Mouse (Mus musculus): ENCODE results near the gene Ap4e1. TPM values are rescaled to one million over a fixed set of nuclear protein-coding genes. Genes with fewer than 3 reads are reported as not detected.
"Not testable (repeated sequence)": the region's sequence is repeated elsewhere in the genome, so short reads cannot be mapped to it uniquely, and the experiment has no call there.

Ap4e1 gene
- polyA plus RNA-seq, 1 experiment from 2014 or later, result 5.5 TPM

DNA sequence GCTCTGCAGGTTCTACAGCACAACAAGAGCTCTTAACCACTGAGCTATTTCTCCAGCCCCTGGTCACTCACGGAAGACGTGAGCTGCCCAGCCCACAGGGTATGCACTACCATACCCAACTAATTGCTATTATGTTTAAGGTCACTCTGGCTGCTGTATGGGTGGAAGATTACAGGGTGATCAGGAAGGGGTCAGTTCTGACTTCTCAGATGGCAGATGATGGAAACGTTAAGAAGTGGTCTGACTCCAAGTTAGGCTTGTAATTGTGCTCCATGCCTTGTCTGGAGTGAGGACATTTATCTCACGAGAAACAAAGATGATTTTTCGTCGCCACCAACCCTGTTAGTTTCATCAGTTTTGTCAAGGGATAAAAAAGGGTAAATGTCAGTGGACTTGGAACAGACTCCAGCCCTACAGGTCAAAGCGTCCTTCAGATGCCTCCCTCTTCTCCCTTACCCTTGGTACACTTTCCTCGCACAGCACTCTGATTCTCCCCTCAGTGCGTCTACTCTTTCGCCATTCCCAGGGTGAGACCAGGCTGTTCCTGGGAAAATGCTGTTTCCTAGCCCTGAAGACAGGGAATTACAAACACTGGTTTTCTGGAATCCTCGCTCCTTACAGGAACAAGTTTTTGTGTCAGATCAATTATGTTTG is 61.4 kb downstream of the Ap4e1 start:
- Histone ChIP-seq H3K36me3 (ENCODE audit: control insufficient read depth, insufficient read depth, low read length) (peaks cover 18% of the 10 kb centered on the region), H3K9ac (ENCODE audit: low read length) (peak overlapping the region; percentile 73; the same call in 1 of the 2 replicates), H3K27me3 (replicated peaks; ENCODE audit: control insufficient read depth, insufficient read depth, low read length) (no peaks in the 10 kb centered on the region), H3K4me2 (ENCODE audit: low read length) (peak overlapping the region; percentile 67), H3K4me1 (ENCODE audit: control insufficient read depth, insufficient read depth, low read length) (peaks cover 5% of the 10 kb centered on the region), H3K27ac (ENCODE audit: low read depth, low read length) (no peak overlapping the region), H3K9me3 (replicated peaks; ENCODE audit: control insufficient read depth, low read length) (no peaks in the 10 kb centered on the region), H3K4me3 (ENCODE audit: low read depth, low read length) (peak overlapping the region; percentile 60)
- DNase-seq (ENCODE audit: low spot score) (no peak), ATAC-seq (0 out of 2 replicates have a peak, but pooled peaks have one; percentile 31)
- 17% methylated on average over 11 of the region's 11 CpGs for WGBS

DNA sequence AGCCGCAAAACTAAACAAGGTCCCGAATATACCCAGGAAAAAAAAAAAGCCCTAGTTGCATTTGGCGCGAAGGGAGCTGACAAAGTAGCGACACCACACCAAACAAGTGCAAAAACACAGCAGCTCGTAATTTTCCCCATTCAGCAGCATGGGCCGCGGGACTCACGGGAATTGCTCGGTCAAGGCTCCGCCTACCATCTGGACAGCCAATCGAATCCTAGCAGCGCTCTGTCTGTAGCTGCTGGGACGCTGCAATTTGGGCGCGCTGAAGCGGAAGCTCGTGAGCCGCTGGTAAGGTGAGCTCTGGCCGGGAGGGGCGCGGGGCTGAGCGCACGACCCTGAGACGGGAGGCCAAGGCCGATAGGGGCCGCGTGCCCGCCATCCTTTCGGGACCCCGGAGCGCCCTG is 61.9 kb downstream of the Ap4e1 start, which contains the start of gene Blvra:
Gene Blvra (plus strand): TSS at position 231 of the 407 bp plus-strand sequence.
- peaks cover 18% of the 10 kb centered on the region for H3K36me3 ChIP-seq (ENCODE audit: control insufficient read depth, insufficient read depth, low read length)
- H3K4me2 ChIP-seq (ENCODE audit: low read length), result peak within 1 kb of the TSS; percentile 67
- ATAC-seq (peak; percentile 100), DNase-seq (ENCODE audit: low spot score) (peak; percentile 97)
- H3K9ac ChIP-seq (ENCODE audit: low read length), result peak within 1 kb of the TSS; percentile 73
- H3K4me3 ChIP-seq (ENCODE audit: low read depth, low read length), result peak within 1 kb of the TSS; percentile 60
- peaks cover 5% of the 10 kb centered on the region for H3K4me1 ChIP-seq (ENCODE audit: control insufficient read depth, insufficient read depth, low read length)
- WGBS, result 4% methylated on average over 20 of the region's 32 CpGs
- H3K27ac ChIP-seq (ENCODE audit: low read depth, low read length), result peak within 1 kb of the TSS; percentile 45; the same call in 1 of the 2 replicates
- no peaks in the 10 kb centered on the region for H3K9me3 ChIP-seq (replicated peaks; ENCODE audit: control insufficient read depth, low read length)
- no peaks in the 10 kb centered on the region for H3K27me3 ChIP-seq (replicated peaks; ENCODE audit: control insufficient read depth, insufficient read depth, low read length)

DNA sequence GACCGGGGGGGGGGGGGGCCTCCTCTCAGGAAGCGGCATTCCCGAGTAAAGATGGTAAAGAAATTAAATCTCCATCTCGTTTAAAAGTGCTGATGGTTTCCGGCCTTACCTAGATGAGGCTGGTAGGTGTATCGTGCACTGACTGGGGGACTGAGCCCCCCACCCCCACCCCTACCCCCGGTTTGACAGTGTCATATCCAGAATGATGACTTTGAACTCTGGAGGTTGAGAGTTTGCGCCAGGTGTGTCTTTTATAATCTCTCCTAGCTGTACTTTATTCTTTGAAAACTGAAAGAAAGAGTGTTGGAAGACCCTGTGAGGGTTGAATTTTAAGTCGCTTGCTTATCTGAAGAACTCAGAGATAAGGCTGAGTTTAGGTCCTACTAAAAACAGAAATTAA is 62.4 kb downstream of the Ap4e1 start:
- ATAC-seq, result peak; percentile 55; the same call in 1 of the 2 replicates
- H3K9ac ChIP-seq (ENCODE audit: low read length), result peak overlapping the region; percentile 73
- DNase-seq (ENCODE audit: low spot score), result no peak

DNA sequence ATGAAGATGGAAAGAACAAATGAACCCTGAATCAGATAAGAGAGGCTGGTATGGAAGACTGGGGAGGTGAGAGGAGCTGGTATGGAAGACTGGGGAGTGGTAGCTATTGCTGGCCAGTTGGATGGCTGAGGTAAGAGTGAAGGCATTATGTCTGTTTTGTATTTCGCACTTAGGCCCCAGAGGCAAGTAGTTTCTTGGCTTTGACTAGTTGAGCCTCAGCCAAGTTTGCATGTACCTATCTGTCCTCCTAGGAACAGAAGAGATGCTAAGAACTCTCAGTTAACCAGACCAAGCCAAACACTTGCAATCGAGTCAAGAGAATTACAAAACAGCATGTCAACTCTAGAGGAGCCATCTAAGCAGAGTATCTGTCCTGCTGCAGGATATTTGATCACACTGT is 65.6 kb downstream of the Ap4e1 start:
- H3K9ac ChIP-seq (ENCODE audit: low read length), result no peak overlapping the region
- no peak for DNase-seq (ENCODE audit: low spot score)
- no peaks in the 10 kb centered on the region for H3K9me3 ChIP-seq (replicated peaks; ENCODE audit: control insufficient read depth, low read length)
- WGBS, result 89% methylated on average over 2 of the region's 2 CpGs
- no peak overlapping the region for H3K27ac ChIP-seq (ENCODE audit: low read depth, low read length)
- no peak overlapping the region for H3K4me2 ChIP-seq (ENCODE audit: low read length)
- peaks cover 5% of the 10 kb centered on the region for H3K4me1 ChIP-seq (ENCODE audit: control insufficient read depth, insufficient read depth, low read length)
- no peak for ATAC-seq
- H3K4me3 ChIP-seq (ENCODE audit: low read depth, low read length), result no peak overlapping the region
- no peaks in the 10 kb centered on the region for H3K36me3 ChIP-seq (ENCODE audit: control insufficient read depth, insufficient read depth, low read length)
- H3K27me3 ChIP-seq (replicated peaks; ENCODE audit: control insufficient read depth, insufficient read depth, low read length), result no peaks in the 10 kb centered on the region

More for the DNA sequence above, 62.4 kb downstream of the Ap4e1 start:
- H3K4me3 ChIP-seq (ENCODE audit: low read depth, low read length), result peak overlapping the region; percentile 60
- H3K36me3 ChIP-seq (ENCODE audit: control insufficient read depth, insufficient read depth, low read length), result peaks cover 15% of the 10 kb centered on the region
- peak overlapping the region; percentile 67 for H3K4me2 ChIP-seq (ENCODE audit: low read length)
- no peaks in the 10 kb centered on the region for H3K9me3 ChIP-seq (replicated peaks; ENCODE audit: control insufficient read depth, low read length)
- peak overlapping the region; percentile 45; the same call in 1 of the 2 replicates for H3K27ac ChIP-seq (ENCODE audit: low read depth, low read length)
- H3K4me1 ChIP-seq (ENCODE audit: control insufficient read depth, insufficient read depth, low read length), result peaks cover 5% of the 10 kb centered on the region
- no peaks in the 10 kb centered on the region for H3K27me3 ChIP-seq (replicated peaks; ENCODE audit: control insufficient read depth, insufficient read depth, low read length)
- WGBS, result 16% methylated on average over 8 of the region's 9 CpGs

DNA sequence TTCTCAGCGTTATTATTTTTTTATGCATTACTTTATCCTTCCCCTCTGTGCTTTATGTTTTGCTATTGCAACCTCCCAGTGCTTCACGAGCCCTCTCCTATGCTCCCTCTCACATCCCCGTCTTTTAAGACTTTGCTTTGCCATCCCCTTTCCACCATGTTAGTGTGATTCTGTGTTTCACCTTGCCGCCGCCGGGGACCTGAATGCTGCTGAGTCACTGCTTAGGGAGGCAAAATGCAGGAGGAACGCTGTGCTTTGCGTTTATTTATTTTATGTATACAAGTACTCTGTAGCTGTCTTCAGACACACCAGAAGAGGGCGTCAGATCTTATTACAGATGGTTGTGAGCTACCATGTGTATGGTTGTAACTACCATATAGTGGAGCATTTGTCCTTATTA is 69.1 kb downstream of the Ap4e1 start:
- no peak for ATAC-seq
- Histone ChIP-seq H3K9me3 (replicated peaks; ENCODE audit: control insufficient read depth, low read length) (no peaks in the 10 kb centered on the region), H3K9ac (ENCODE audit: low read length) (no peak overlapping the region), H3K4me2 (ENCODE audit: low read length) (no peak overlapping the region), H3K36me3 (ENCODE audit: control insufficient read depth, insufficient read depth, low read length) (no peaks in the 10 kb centered on the region), H3K4me3 (ENCODE audit: low read depth, low read length) (no peak overlapping the region), H3K4me1 (ENCODE audit: control insufficient read depth, insufficient read depth, low read length) (no peaks in the 10 kb centered on the region), H3K27ac (ENCODE audit: low read depth, low read length) (no peak overlapping the region), H3K27me3 (replicated peaks; ENCODE audit: control insufficient read depth, insufficient read depth, low read length) (no peaks in the 10 kb centered on the region)
- 81% methylated on average over 9 of the region's 9 CpGs for WGBS
- DNase-seq (ENCODE audit: low spot score), result no peak

DNA sequence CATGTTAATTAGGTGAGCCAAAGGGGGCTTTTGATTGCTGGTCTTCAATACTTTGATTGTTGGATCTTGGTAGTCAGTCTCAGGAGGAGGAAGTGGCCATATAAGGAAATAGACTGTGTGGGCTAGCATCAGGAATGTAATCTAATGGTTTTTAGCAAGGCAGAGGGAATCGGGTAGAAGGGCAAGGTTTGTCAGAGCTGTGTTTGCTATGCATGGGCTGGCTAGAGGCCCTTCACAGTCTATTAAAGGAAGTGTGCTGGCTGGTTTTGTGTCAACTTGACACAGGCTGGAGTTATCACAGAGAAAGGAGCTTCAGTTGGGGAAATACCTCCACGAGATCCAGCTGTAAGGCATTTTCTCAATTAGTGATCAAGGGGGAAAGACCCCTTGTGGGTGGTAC is 70.5 kb downstream of the Ap4e1 start:
- WGBS, result 68% methylated on average over 2 of the region's 2 CpGs
- H3K27ac ChIP-seq (ENCODE audit: low read depth, low read length); ATAC-seq; H3K4me3 ChIP-seq (ENCODE audit: low read depth, low read length); H3K4me1 ChIP-seq (ENCODE audit: control insufficient read depth, insufficient read depth, low read length); DNase-seq (ENCODE audit: low spot score); H3K4me2 ChIP-seq (ENCODE audit: low read length); H3K27me3 ChIP-seq (replicated peaks; ENCODE audit: control insufficient read depth, insufficient read depth, low read length); H3K9me3 ChIP-seq (replicated peaks; ENCODE audit: control insufficient read depth, low read length); H3K36me3 ChIP-seq (ENCODE audit: control insufficient read depth, insufficient read depth, low read length); H3K9ac ChIP-seq (ENCODE audit: low read length): not testable (repeated sequence)

DNA sequence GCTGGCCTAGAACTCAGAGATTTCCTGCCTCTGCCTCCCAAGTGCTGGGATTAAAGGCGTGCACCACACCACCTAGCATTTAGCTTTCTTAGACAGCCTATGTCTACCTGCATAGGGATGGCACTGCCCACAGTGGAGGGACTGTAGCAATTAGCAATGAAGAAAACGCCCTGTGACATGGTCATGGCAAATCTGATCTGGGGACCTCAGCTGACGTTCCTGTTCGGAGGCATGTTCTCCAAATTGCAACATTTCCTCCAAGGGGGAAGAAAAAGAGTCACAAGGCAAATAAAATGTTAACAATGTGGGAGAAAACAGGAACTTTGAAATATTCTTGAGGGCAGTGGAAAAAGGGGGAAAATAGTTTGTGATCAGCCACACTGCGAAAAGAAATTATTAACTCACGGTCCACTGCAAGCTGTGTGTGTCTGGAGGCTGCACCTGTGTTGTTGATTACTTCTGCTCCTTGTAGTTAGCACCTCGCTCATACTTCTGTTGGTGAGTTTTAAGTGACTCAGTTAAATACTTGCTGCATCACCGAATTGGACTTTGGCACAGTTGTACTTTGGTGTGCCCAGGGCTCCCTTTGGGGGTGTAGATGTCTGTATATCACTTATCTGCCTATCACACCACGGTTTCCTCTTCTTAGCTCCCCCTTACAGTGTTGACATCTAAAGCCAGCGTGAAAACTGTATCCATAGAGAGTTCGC is 71.5 kb downstream of the Ap4e1 start:
- no peak overlapping the region for H3K4me3 ChIP-seq (ENCODE audit: low read depth, low read length)
- H3K9me3 ChIP-seq (replicated peaks; ENCODE audit: control insufficient read depth, low read length), result no peaks in the 10 kb centered on the region
- H3K9ac ChIP-seq (ENCODE audit: low read length), result no peak overlapping the region
- 91% methylated on average over 11 of the region's 11 CpGs for WGBS
- H3K36me3 ChIP-seq (ENCODE audit: control insufficient read depth, insufficient read depth, low read length), result no peaks in the 10 kb centered on the region
- H3K4me1 ChIP-seq (ENCODE audit: control insufficient read depth, insufficient read depth, low read length), result no peaks in the 10 kb centered on the region
- H3K4me2 ChIP-seq (ENCODE audit: low read length), result no peak overlapping the region
- ATAC-seq (no peak), DNase-seq (ENCODE audit: low spot score) (no peak)
- H3K27ac ChIP-seq (ENCODE audit: low read depth, low read length), result no peak overlapping the region
- H3K27me3 ChIP-seq (replicated peaks; ENCODE audit: control insufficient read depth, insufficient read depth, low read length), result no peaks in the 10 kb centered on the region

DNA sequence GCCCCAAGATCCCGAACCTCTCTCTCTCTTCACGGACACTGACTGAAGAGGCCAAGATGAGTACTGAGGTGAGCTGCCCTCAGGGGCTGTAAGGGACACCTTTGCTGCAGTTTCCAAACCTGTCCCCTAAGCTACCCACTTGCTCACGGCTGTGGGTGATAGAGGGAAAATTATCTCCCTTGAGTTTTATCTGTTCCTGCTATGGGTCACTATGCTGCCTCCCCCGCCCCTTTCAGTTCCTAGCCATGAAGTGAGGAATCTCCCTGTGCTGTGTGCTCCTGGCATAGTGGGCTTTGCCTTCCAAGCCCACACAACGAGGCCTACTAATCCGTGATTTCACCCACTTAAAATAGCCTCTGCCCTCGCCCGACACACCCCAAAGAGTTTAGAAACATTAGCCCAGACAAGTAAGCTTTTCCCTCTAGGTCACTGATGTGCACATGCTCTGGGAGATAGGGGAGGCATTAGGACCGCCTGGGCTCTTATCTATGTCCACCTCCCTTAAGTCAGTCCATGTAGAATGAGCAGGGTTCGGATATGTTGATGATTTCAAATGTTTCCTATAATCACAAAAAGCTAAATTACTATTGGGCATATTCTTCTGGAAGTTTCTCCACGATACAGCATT is 72.2 kb downstream of the Ap4e1 start:
- Histone ChIP-seq H3K9me3 (replicated peaks; ENCODE audit: control insufficient read depth, low read length) (no peaks in the 10 kb centered on the region), H3K27me3 (replicated peaks; ENCODE audit: control insufficient read depth, insufficient read depth, low read length) (no peaks in the 10 kb centered on the region), H3K36me3 (ENCODE audit: control insufficient read depth, insufficient read depth, low read length) (no peaks in the 10 kb centered on the region), H3K9ac (ENCODE audit: low read length) (no peak overlapping the region), H3K4me2 (ENCODE audit: low read length) (no peak overlapping the region), H3K4me3 (ENCODE audit: low read depth, low read length) (no peak overlapping the region), H3K4me1 (ENCODE audit: control insufficient read depth, insufficient read depth, low read length) (no peaks in the 10 kb centered on the region), H3K27ac (ENCODE audit: low read depth, low read length) (no peak overlapping the region)
- no peak for DNase-seq (ENCODE audit: low spot score)
- 89% methylated on average over 11 of the region's 11 CpGs for WGBS
- ATAC-seq, result no peak

All from forebrain, embryonic 14.5 days (tissue).